Mouse (Mus musculus) kidney, adult 2 months (tissue): Measurements from ENCODE around the gene 2310022A10Rik.

Experiments
- CTCF ChIP-seq: fragments of 200-500 bp; conservative IDR thresholded peaks from 2 replicates; pipeline ENCODE4 v1.5.1; 2011; ENCODE audit warnings: low read depth, mild to moderate bottlenecking, control low read depth, low read length, moderate library complexity, mixed read lengths; ENCODE audit not compliant: insufficient read depth, insufficient read length
- POLR2A ChIP-seq: fragments of 200-500 bp; IDR thresholded peaks from one replicate; pipeline ENCODE4 v1.6.1; 2011; ENCODE audit warnings: low read depth, low read length, control low read depth

- TF ChIP-seq POLR2A: no peak
- TF ChIP-seq CTCF: no peak
These were observed 53.6 kb downstream of the 2310022A10Rik start for GRCm38 (mm10) chr7:27606481-27607254.
